Mouse (Mus musculus) forebrain, embryonic 15.5 days (tissue): ENCODE results near the gene Asb8. TPM values are rescaled to one million over a fixed set of nuclear protein-coding genes. Genes with fewer than 3 reads are reported as not detected.

ENCODE experiments used
- ATAC-seq: fragments of 200-750 bp; cut with Nextera tagmentation; replicated peaks from 2 replicates; pipeline ENCODE4 v1.8.0; 2017; ENCODE audit warnings: mild to moderate bottlenecking, moderate TSS enrichment, moderate library complexity
- H3K27ac ChIP-seq: fragments of 300-500 bp; sonication (generic); replicated peaks from 2 replicates; pipeline ENCODE4 v1.5.1; 2015; ENCODE audit warnings: mild to moderate bottlenecking, inconsistent platforms
- H3K27me3 ChIP-seq: fragments of 300-500 bp; sonication (generic); 2 replicates; pipeline ENCODE4 v1.6.1; 2015; ENCODE audit warnings: inconsistent platforms
- H3K36me3 ChIP-seq: fragments of 300-500 bp; sonication (generic); 2 replicates; pipeline ENCODE4 v1.6.1; 2015; ENCODE audit warnings: mild to moderate bottlenecking, inconsistent platforms
- H3K4me1 ChIP-seq: fragments of 300-500 bp; sonication (generic); 2 replicates; pipeline ENCODE4 v1.6.1; 2015; ENCODE audit warnings: inconsistent platforms
- H3K4me2 ChIP-seq: fragments of 300-500 bp; sonication (generic); replicated peaks from 2 replicates; pipeline ENCODE4 v1.6.1; 2015; ENCODE audit warnings: mild to moderate bottlenecking, inconsistent platforms
- H3K4me3 ChIP-seq: fragments of 300-500 bp; sonication (generic); 2 replicates; pipeline ENCODE4 v1.5.1; 2015; ENCODE audit warnings: mild to moderate bottlenecking, inconsistent platforms
- H3K9ac ChIP-seq: fragments of 300-500 bp; sonication (generic); replicated peaks from 2 replicates; pipeline ENCODE4 v1.6.1; 2015; ENCODE audit warnings: mild to moderate bottlenecking, inconsistent platforms
- H3K9me3 ChIP-seq: fragments of 300-500 bp; sonication (generic); 2 replicates; pipeline ENCODE4 v1.6.1; 2016; ENCODE audit warnings: inconsistent platforms
- WGBS: fragments of 180-500 bp; shearing (Covaris S2); methylation state at CpG from one replicate; pipeline ENCODE4 v1.1.7; 2015; ENCODE audit warnings: mixed read lengths; 5-methylcytosine and 5-hydroxymethylcytosine counted together
- polyA plus RNA-seq: library from polyadenylated mRNA; unstranded; fragments of >200 nt; fragmentation: Nextera tagmentation; extraction: Ambion mirVana; gene quantifications from 2 replicates; pipeline ENCODE4 v1.2.1, GENCODE M21; 2015

The Asb8 gene
- polyA plus RNA-seq: 45.0 and 45.1 TPM in 2 replicates

GRCm38 (mm10) chr15:98165525-98165924 lies at the start of gene Asb8:
Gene Asb8 (minus strand): TSS chr15:98165625.
- H3K4me2 ChIP-seq: no peak within 1 kb of the TSS
- H3K4me3 ChIP-seq: no peak within 1 kb of the TSS
- ATAC-seq: no peak
- H3K9me3 ChIP-seq: no peaks in the 10 kb centered on the region
- H3K27ac ChIP-seq: no peak within 1 kb of the TSS
- peaks cover 16% of the 10 kb centered on the region; the same call in 1 of the 2 replicates for H3K27me3 ChIP-seq
- no peak within 1 kb of the TSS for H3K9ac ChIP-seq
- 84% methylated on average over 5 of the region's 5 CpGs for WGBS
- no peaks in the 10 kb centered on the region for H3K36me3 ChIP-seq
- H3K4me1 ChIP-seq: peaks cover 30% of the 10 kb centered on the region

- no peak for ATAC-seq
- Histone ChIP-seq H3K27me3 (no peaks in the 10 kb centered on the region), H3K4me2 (no peak overlapping the region), H3K27ac (no peak overlapping the region), H3K9ac (no peak overlapping the region), H3K9me3 (no peaks in the 10 kb centered on the region), H3K4me1 (no peaks in the 10 kb centered on the region), H3K36me3 (no peaks in the 10 kb centered on the region), H3K4me3 (no peak overlapping the region)
- WGBS: 75% methylated on average over 5 of the region's 5 CpGs
Measured at GRCm38 (mm10) chr15:98214130-98214529, 48.7 kb upstream of the Asb8 start.

DNA sequence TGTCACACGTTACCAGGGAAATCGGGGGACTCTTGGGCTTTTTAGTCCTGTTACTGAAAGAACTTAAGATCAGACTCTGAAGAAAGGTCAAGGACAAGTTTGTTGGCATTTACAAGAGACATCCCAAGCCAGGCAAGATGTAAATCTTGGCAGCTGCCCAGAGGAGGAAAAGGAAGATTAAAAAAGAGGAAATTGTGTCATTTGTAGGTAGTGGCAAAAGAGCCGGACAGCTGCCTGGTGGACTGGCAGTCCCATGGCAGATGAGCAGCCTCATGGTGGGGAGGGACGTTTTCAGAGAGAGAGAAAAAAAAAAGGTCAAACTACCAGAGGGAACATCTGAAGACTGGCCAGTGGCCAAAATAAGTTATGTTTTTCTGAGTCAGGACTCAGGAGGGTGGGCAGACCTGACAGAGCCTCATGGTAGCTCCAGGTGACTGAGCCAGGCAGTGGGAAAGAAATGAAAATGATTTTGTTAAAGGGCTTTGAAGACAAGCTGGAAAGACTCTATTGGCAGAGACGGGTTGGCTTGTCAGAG lies 48.0 kb upstream of the Asb8 start:
- no peaks in the 10 kb centered on the region for H3K36me3 ChIP-seq
- H3K4me3 ChIP-seq: no peak overlapping the region
- no peaks in the 10 kb centered on the region for H3K9me3 ChIP-seq
- H3K9ac ChIP-seq: no peak overlapping the region
- WGBS: 87% methylated on average over 5 of the region's 5 CpGs
- no peaks in the 10 kb centered on the region for H3K4me1 ChIP-seq
- no peaks in the 10 kb centered on the region for H3K27me3 ChIP-seq
- H3K4me2 ChIP-seq: no peak overlapping the region
- no peak overlapping the region for H3K27ac ChIP-seq
- ATAC-seq: no peak

DNA sequence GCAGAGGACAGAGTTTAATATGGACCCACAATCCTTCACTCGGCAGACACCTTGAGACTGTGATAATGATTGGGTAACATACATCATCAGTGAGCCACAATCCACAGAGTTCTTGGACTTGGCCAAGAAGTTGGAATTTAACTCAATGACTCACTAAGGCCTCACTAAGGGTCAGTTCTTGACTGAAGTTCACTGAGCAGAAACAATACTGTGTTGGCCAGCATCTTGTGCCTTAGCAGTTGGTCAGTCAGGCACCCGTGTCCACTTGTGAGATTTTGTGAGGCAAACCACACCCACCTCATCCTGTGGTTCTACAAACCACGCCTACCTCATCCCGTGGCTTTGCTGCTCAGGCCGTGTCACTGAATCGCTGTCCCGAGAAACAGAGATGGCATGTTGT lies 44.3 kb upstream of the Asb8 start:
- Histone ChIP-seq H3K9ac (no peak overlapping the region), H3K27ac (no peak overlapping the region), H3K4me2 (no peak overlapping the region), H3K36me3 (no peaks in the 10 kb centered on the region), H3K4me1 (no peaks in the 10 kb centered on the region), H3K27me3 (no peaks in the 10 kb centered on the region), H3K9me3 (no peaks in the 10 kb centered on the region), H3K4me3 (no peak overlapping the region)
- no peak for ATAC-seq
- WGBS: 91% methylated on average over 7 of the region's 7 CpGs

GRCm38 (mm10) chr15:98195442-98195841 lies 30.0 kb upstream of the Asb8 start, which contains the start of gene Olfr288:
Gene Olfr288 (minus strand): TSS chr15:98195542.
- no peak for ATAC-seq
- 64% methylated on average over 3 of the region's 3 CpGs for WGBS

DNA sequence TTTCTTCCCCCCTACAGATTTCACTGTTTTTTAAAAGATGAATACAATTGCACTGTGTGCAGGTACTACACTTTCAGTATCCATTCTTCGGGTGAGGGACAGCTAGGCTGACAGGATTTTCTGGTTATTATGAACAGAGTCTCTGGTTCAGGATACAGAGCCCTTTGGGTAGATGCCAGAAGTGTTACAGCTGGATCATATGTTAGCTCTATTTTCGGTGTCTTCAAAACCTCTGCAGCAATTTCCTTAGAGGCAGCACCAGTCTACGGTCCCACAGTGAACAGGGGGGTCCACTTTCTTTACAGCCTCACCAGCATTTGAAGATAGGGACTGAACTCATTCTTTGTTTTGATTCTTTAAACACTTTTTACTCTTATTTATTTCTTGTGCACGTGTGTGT lies 19.0 kb upstream of the Asb8 start:
- ATAC-seq: no peak
- Histone ChIP-seq H3K9ac (no peak overlapping the region), H3K27ac (no peak overlapping the region), H3K4me2 (no peak overlapping the region), H3K4me1 (peaks cover 9% of the 10 kb centered on the region), H3K36me3 (no peaks in the 10 kb centered on the region), H3K9me3 (no peaks in the 10 kb centered on the region), H3K4me3 (no peak overlapping the region), H3K27me3 (no peaks in the 10 kb centered on the region)
- WGBS: 82% methylated on average over 4 of the region's 4 CpGs

More at GRCm38 (mm10) chr15:98195442-98195841, 30.0 kb upstream of the Asb8 start, which contains the start of gene Olfr288:
- no peak within 1 kb of the TSS for H3K4me3 ChIP-seq
- no peaks in the 10 kb centered on the region for H3K4me1 ChIP-seq
- H3K9me3 ChIP-seq: no peaks in the 10 kb centered on the region
- no peak within 1 kb of the TSS for H3K9ac ChIP-seq
- H3K4me2 ChIP-seq: no peak within 1 kb of the TSS
- H3K27ac ChIP-seq: no peak within 1 kb of the TSS
- no peaks in the 10 kb centered on the region for H3K27me3 ChIP-seq
- no peaks in the 10 kb centered on the region for H3K36me3 ChIP-seq

DNA sequence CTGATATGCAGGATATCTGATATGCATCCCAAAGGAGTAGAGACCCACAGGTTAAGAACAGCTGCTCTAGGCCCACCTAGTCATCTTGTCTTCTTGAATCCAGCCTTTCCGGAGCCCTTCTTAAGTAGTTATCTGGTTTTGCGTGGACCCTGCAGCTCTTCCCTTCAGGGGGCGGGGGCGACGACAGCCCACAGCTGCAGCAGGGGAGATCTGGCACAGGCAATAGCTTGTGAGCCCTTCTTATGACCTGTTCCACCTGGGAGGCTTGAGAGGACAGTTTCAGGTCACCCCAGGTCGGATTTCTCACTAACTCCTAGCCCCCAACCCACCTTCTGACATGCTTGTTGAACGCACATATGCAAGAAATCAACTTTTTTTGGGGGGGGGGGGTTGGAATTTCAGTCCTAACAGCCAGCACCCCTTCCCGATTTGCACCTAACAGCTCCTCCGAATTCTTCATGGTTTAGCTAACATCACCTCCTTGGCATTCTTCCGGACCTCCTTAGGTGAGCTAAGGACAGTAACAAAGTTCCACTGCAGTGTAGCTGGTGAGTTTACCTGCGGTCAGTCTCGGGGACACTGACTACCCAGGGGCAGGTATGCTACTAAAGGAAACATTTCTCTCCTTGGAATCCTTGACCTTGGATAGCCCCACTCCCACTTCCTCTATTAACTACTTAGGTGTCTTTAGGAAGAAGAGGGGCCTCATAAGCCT lies 16.6 kb upstream of the Asb8 start:
- Histone ChIP-seq H3K27me3 (no peaks in the 10 kb centered on the region), H3K4me2 (no peak overlapping the region), H3K4me1 (peaks cover 9% of the 10 kb centered on the region), H3K9me3 (no peaks in the 10 kb centered on the region), H3K27ac (no peak overlapping the region), H3K36me3 (no peaks in the 10 kb centered on the region), H3K4me3 (no peak overlapping the region), H3K9ac (no peak overlapping the region)
- WGBS: 74% methylated on average over 12 of the region's 12 CpGs
- ATAC-seq: 0 out of 2 replicates have a peak, but pooled peaks have one; percentile 6

DNA sequence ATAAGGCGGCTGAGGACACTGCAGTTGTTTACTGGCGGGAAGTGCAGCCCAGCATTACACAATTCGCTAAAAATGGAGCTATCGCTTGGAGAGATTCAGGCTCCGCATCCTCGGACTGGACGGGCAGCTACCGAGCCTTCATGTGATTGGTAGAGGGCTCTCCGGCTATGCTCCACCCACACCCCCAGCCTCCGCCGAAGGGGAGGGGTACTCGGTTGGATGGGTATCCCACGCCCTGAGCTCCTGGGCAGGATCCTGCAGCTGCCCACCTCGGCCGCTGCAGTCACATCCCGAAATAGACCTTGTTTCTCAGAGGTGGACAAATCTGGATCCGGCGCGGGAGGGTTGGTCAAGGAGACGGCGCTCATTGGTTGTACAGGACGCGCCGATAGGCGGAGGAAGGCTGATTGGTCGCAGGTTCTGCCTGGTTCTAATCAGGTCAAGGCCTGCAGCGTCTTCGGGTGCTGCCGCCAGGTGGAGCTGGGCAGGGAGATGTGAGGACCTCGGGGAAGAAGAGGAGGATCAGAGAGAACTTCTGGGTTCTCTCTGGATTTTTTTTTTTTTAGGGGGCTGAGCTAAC lies 15.8 kb upstream of the Asb8 start:
- Histone ChIP-seq H3K27me3 (no peaks in the 10 kb centered on the region), H3K4me3 (peak overlapping the region; percentile 60), H3K4me1 (peaks cover 9% of the 10 kb centered on the region), H3K4me2 (peak overlapping the region; percentile 53), H3K9ac (peak overlapping the region; percentile 51), H3K36me3 (no peaks in the 10 kb centered on the region), H3K9me3 (no peaks in the 10 kb centered on the region), H3K27ac (peak overlapping the region; percentile 68)
- peak; percentile 98 for ATAC-seq
- under 1% methylated on average over 30 of the region's 30 CpGs for WGBS

GRCm38 (mm10) chr15:98180567-98181131 lies 15.2 kb upstream of the Asb8 start:
- Histone ChIP-seq H3K4me2 (peak overlapping the region; percentile 53), H3K9ac (peak overlapping the region; percentile 51), H3K4me3 (peak overlapping the region; percentile 60), H3K4me1 (peaks cover 9% of the 10 kb centered on the region), H3K9me3 (no peaks in the 10 kb centered on the region), H3K27ac (peak overlapping the region; percentile 68; the same call in 1 of the 2 replicates), H3K36me3 (no peaks in the 10 kb centered on the region), H3K27me3 (no peaks in the 10 kb centered on the region)
- ATAC-seq: peak; percentile 16; the same call in 1 of the 2 replicates
- WGBS: 2% methylated on average over 26 of the region's 26 CpGs

DNA sequence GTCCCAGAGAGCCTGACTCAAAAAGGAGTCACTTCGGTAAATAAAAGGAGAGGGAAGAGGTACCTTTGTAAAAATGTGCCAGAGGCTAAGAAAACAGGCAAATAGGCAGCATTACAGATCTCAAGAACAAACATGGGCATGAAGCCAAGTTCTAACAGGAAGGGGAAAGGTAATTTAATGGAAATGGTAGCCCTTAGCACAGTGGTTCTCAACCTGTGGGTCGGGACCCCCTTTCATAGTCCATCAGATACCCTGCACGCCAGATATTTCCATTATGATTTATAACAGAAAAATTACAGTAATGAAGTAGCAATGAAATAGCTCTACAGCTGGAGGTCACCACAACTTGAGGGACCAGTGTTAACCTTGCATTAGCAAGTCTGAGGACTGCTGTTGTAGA lies 11.9 kb upstream of the Asb8 start:
- H3K27ac ChIP-seq: no peak overlapping the region
- peaks cover 16% of the 10 kb centered on the region for H3K4me1 ChIP-seq
- H3K9me3 ChIP-seq: no peaks in the 10 kb centered on the region
- H3K4me3 ChIP-seq: no peak overlapping the region
- H3K4me2 ChIP-seq: no peak overlapping the region
- WGBS: 73% methylated on average over 3 of the region's 3 CpGs
- ATAC-seq: no peak
- no peak overlapping the region for H3K9ac ChIP-seq
- peaks cover under 1% of the 10 kb centered on the region; the same call in 1 of the 2 replicates for H3K27me3 ChIP-seq
- H3K36me3 ChIP-seq: no peaks in the 10 kb centered on the region

DNA sequence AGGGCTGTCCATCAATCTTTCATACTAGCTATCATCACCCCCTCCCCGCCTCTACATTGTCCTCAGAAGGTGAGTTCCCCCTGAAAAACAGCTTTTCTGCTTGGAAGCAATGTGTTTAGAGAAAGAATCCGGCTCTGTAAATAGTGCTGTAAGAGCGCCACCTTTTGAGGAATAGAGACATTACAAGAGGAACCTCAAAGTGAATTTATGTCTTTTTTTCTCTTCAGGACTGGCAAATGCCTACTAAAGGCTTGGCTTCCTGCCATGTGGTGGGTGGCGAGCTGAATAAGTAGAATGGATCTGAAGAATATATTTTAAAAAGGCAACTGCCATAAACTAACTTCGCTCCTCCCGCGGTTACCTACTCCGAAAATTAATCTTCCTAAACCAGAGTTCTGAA lies 8.4 kb upstream of the Asb8 start:
- no peaks in the 10 kb centered on the region for H3K36me3 ChIP-seq
- H3K27ac ChIP-seq: no peak overlapping the region
- 22% methylated on average over 8 of the region's 8 CpGs for WGBS
- no peak overlapping the region for H3K4me2 ChIP-seq
- H3K4me3 ChIP-seq: no peak overlapping the region
- ATAC-seq: no peak
- peaks cover 20% of the 10 kb centered on the region for H3K4me1 ChIP-seq
- no peak overlapping the region for H3K9ac ChIP-seq
- H3K27me3 ChIP-seq: peaks cover 15% of the 10 kb centered on the region; the same call in 1 of the 2 replicates
- no peaks in the 10 kb centered on the region for H3K9me3 ChIP-seq

DNA sequence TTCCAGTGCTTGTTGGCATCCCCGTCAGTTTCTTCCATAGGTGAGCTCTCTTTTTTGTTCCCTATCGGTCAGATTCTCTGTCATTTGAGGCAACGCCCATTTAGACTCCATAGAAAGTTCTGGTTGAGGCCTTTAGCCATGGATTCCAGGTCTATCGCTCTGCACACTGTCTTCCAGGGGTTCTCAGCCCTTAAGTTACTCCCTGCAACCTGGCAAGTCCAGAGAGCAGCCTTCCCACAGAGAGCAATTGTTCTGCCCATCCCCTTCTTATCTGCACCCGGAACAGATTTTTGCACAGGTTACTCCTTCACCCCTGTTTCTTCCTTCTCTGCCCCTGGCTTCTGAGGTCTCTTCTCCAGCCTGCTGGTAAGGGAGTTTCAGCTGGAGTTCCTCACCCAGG lies 6.7 kb upstream of the Asb8 start:
- Histone ChIP-seq H3K4me3 (no peak overlapping the region), H3K27ac (no peak overlapping the region), H3K27me3 (peaks cover 25% of the 10 kb centered on the region; the same call in 1 of the 2 replicates), H3K9me3 (no peaks in the 10 kb centered on the region), H3K9ac (no peak overlapping the region), H3K4me2 (no peak overlapping the region), H3K4me1 (peaks cover 31% of the 10 kb centered on the region), H3K36me3 (no peaks in the 10 kb centered on the region)
- no peak for ATAC-seq
- 66% methylated on average over 5 of the region's 5 CpGs for WGBS
